Mouse (Mus musculus): Measurements from ENCODE around the gene Dntt.

Dntt gene

GRCm38 (mm10) chr19:41008674-41009395 is 20.2 kb upstream of the Dntt start:
- DNase-seq (ENCODE audit: low spot score in 2 of 2), result no peak

- no peak for DNase-seq (ENCODE audit: low spot score in 2 of 2)
Observed at GRCm38 (mm10) chr19:41011676-41012075, 17.4 kb upstream of the Dntt start.

GRCm38 (mm10) chr19:41013591-41013990 is 15.5 kb upstream of the Dntt start:
- DNase-seq (ENCODE audit: low spot score in 2 of 2), result no peak

- DNase-seq (ENCODE audit: low spot score in 2 of 2), result no peak
Observed at GRCm38 (mm10) chr19:41014003-41014402, 15.1 kb upstream of the Dntt start.

- peak in 1 of 2 experiments; percentile 58 for DNase-seq (ENCODE audit: low spot score in 2 of 2)
Observed at GRCm38 (mm10) chr19:41015951-41016716, 12.9 kb upstream of the Dntt start.

GRCm38 (mm10) chr19:41019164-41019675 is 9.9 kb upstream of the Dntt start:
- DNase-seq (ENCODE audit: low spot score in 2 of 2), result no peak

- DNase-seq (ENCODE audit: low spot score in 2 of 2), result no peak
Observed at GRCm38 (mm10) chr19:41020537-41020936, 8.5 kb upstream of the Dntt start.

GRCm38 (mm10) chr19:41022244-41022643 is 6.8 kb upstream of the Dntt start:
- DNase-seq (ENCODE audit: low spot score in 2 of 2), result no peak

GRCm38 (mm10) chr19:41026551-41026950 is 2.5 kb upstream of the Dntt start:
- DNase-seq (ENCODE audit: low spot score in 2 of 2), result no peak

GRCm38 (mm10) chr19:41027024-41027423 is 2.1 kb upstream of the Dntt start:
- DNase-seq (ENCODE audit: low spot score in 2 of 2), result no peak

GRCm38 (mm10) chr19:41027601-41028000 is 1.5 kb upstream of the Dntt start:
- no peak for DNase-seq (ENCODE audit: low spot score in 2 of 2)

GRCm38 (mm10) chr19:41030161-41030560 is 1.1 kb downstream of the Dntt start:
- DNase-seq (ENCODE audit: low spot score in 2 of 2), result no peak

GRCm38 (mm10) chr19:41031009-41031408 is 1.9 kb downstream of the Dntt start:
- DNase-seq (ENCODE audit: low spot score in 2 of 2), result no peak

GRCm38 (mm10) chr19:41031869-41032268 is 2.8 kb downstream of the Dntt start:
- no peak for DNase-seq (ENCODE audit: low spot score in 2 of 2)

GRCm38 (mm10) chr19:41035809-41036551 is 6.9 kb downstream of the Dntt start:
- DNase-seq (ENCODE audit: low spot score in 2 of 2), result no peak

- DNase-seq (ENCODE audit: low spot score in 2 of 2), result no peak
Observed at GRCm38 (mm10) chr19:41039110-41039509, 10.0 kb downstream of the Dntt start.

- no peak for DNase-seq (ENCODE audit: low spot score in 2 of 2)
Observed at GRCm38 (mm10) chr19:41045091-41045770, 16.2 kb downstream of the Dntt start.

GRCm38 (mm10) chr19:41047437-41048186 is 18.5 kb downstream of the Dntt start:
- DNase-seq (ENCODE audit: low spot score in 2 of 2), result no peak

GRCm38 (mm10) chr19:41048187-41048559 is 19.1 kb downstream of the Dntt start:
- no peak for DNase-seq (ENCODE audit: low spot score in 2 of 2)

- no peak for DNase-seq (ENCODE audit: low spot score in 2 of 2)
Observed at GRCm38 (mm10) chr19:41051714-41052113, 22.6 kb downstream of the Dntt start.

GRCm38 (mm10) chr19:41052247-41052646 is 23.2 kb downstream of the Dntt start:
- DNase-seq (ENCODE audit: low spot score in 2 of 2), result no peak

Data from frontal cortex, postnatal 25 days (tissue).